Mouse (Mus musculus): ENCODE data around the gene Med11.

Gene Med11

DNA sequence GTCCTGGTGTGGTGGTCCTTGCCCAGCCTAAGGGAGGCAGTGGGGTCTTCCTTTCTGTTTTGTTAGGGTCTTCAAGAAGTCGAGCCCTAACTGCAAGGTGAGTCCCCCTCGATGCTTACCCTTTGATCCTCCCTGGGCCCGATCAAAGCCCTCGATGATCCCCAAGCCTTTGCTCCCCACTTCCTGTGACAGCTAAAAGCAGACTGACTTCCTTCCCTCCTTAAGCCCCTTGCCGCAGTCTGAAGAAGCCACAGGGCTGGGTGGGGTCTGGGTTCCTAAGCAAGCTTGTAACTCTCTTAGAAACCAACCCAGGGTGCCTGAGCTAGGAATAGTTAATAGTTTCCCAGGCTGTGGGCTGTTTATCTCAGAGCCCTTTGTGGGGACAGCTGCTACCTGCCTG is 16.2 kb upstream of the Med11 start:
- DNase-seq (ENCODE audit: low read depth, low spot score), result no peak
- Histone ChIP-seq H3K36me3 (ENCODE audit: control insufficient read depth, insufficient read depth, low read length, poor library complexity, severe bottlenecking) (peaks cover 15% of the 10 kb centered on the region), H3K27me3 (ENCODE audit: control insufficient read depth, insufficient read depth, low read length, poor library complexity, severe bottlenecking) (no peaks in the 10 kb centered on the region)

DNA sequence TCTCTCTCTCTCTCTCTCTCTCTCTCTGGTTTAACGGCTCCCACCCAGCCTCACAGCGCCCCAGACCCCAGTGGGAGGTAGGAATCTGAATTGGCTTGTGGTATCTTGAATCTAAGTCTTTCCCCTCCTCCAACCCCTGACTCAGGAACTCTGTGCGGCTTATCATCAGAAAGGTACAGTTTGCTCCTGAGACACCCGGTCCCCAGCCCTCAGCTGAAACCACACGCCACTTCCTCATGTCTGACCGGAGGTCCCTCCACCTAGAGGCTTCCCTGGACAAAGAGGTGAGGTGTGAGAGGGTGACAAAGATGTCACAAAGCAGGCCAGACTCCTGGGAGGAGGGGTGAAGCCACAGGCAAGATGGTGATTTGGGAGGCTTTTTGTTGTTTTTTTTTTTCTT is 14.3 kb upstream of the Med11 start:
- Histone ChIP-seq H3K27me3 (ENCODE audit: control insufficient read depth, insufficient read depth, low read length, poor library complexity, severe bottlenecking) (no peaks in the 10 kb centered on the region), H3K36me3 (ENCODE audit: control insufficient read depth, insufficient read depth, low read length, poor library complexity, severe bottlenecking) (peaks cover 17% of the 10 kb centered on the region)
- no peak for DNase-seq (ENCODE audit: low read depth, low spot score)

DNA sequence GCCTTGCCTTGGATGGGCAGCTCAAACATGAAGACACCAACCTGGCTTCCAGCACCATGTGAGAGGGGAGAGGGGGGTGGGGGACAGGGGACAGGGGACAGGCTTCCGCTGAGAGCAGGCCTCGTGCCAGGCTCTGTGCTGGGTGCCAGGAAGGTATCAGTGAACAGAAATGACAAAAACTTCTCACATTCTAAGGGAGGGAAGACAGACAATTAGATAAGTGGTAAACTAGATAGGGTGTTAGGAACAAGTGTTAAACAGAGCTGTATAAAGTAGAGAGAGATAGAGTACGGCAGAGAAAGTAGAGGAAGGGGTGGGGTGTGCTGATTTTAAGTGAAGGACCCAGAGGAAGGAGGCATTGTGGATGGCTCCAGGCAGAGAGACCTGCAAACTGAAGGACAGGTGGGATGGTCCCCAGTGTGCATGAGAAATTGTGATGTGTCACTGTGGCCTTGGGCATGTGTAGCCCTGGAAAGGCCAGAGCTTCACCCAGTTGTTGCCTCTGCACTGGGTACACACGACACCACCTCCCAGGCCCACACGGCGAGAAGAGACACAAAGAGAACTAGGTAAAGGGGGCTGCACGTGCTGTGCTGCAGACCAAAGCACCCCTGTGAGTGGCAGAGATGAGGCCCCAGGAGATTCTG is 12.9 kb upstream of the Med11 start:
- DNase-seq (ENCODE audit: low read depth, low spot score), result no peak
- Histone ChIP-seq H3K36me3 (ENCODE audit: control insufficient read depth, insufficient read depth, low read length, poor library complexity, severe bottlenecking) (peaks cover 17% of the 10 kb centered on the region), H3K27me3 (ENCODE audit: control insufficient read depth, insufficient read depth, low read length, poor library complexity, severe bottlenecking) (no peaks in the 10 kb centered on the region)

DNA sequence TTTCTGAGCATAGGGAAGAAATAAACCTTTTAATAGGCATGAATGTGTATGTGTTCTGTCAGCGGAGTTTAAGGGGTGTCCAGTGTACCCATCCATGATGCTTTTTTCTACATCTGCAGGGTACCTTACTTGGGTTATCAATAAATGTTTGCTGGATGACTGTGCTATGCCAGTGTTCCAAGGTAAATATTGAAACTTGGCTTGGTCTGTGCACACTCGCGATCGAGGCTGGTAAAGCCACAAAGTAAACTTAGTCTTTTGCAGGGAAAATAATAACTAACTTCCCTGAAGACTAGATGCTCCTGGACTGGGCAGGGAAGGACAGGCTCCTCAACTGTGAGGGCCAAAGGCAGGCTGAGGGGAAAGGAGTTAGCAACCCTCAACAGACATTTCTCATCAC is 11.1 kb upstream of the Med11 start:
- DNase-seq (ENCODE audit: low read depth, low spot score), result no peak
- peaks cover 17% of the 10 kb centered on the region for H3K36me3 ChIP-seq (ENCODE audit: control insufficient read depth, insufficient read depth, low read length, poor library complexity, severe bottlenecking)

DNA sequence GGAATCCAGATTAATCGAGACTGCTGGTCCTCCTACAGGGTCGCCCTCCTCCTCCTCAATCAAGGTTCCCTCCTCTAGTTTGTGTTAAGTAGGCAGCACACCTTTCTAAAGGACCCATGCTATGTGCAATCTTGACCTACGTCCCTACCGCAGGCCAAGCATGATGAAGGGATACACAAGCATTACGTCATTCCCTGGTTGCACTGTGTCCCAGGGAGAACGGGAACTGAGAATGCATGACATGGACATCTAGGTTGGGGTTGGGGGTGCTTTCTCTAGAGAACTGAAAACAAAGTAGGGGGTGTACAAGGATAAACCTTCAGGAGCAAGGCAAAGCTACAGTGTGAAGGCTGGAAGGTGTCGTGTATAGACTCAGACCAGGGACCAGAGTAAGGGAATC is 9.8 kb upstream of the Med11 start:
- no peak for DNase-seq (ENCODE audit: low read depth, low spot score)
- H3K27me3 ChIP-seq (ENCODE audit: control insufficient read depth, insufficient read depth, low read length, poor library complexity, severe bottlenecking), result no peaks in the 10 kb centered on the region
- peaks cover 12% of the 10 kb centered on the region for H3K36me3 ChIP-seq (ENCODE audit: control insufficient read depth, insufficient read depth, low read length, poor library complexity, severe bottlenecking)

More for the DNA sequence above, 11.1 kb upstream of the Med11 start:
- no peaks in the 10 kb centered on the region for H3K27me3 ChIP-seq (ENCODE audit: control insufficient read depth, insufficient read depth, low read length, poor library complexity, severe bottlenecking)

DNA sequence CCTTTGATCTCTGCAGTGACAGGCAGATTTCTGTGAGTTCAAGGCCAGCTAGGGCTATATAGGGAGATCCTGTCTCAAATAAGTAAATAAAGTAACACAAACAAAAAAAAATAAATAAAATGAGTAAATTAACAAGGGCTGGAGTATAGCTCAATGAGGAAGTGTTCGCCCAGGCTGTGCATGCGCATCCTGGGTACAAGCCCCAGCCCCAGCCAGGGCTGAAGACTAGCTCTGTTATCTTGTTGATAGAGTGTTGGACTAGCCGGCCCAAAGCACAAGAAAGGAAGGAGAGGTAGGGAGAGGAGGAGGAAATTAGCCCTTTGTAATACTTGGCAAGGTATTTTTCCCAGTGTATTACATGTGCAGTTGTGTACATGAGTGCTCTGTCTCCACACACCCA is 7.8 kb upstream of the Med11 start:
- no peak for DNase-seq (ENCODE audit: low read depth, low spot score)
- Histone ChIP-seq H3K36me3 (ENCODE audit: control insufficient read depth, insufficient read depth, low read length, poor library complexity, severe bottlenecking) (peaks cover 8% of the 10 kb centered on the region), H3K27me3 (ENCODE audit: control insufficient read depth, insufficient read depth, low read length, poor library complexity, severe bottlenecking) (no peaks in the 10 kb centered on the region)

DNA sequence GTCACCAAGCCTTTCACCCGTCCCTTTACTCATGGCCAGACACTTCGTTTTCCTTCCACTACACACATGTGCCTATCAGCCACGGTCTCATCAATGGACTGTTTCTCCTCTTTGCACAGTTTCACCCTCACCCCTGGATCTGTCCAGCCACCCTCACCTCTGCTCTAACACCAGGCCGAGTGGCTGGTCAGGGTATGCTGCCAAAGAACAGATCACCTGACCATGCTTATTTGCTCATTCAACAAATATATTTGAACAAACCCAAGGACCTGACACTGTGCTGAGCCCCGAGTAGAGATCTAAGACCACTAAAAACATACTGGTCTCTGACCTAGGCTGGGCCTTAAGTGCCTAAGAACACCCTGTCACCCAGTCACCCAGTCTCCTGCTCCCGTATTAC is 7.1 kb upstream of the Med11 start:
- DNase-seq (ENCODE audit: low read depth, low spot score), result no peak
- H3K27me3 ChIP-seq (ENCODE audit: control insufficient read depth, insufficient read depth, low read length, poor library complexity, severe bottlenecking), result no peaks in the 10 kb centered on the region
- peaks cover 6% of the 10 kb centered on the region for H3K36me3 ChIP-seq (ENCODE audit: control insufficient read depth, insufficient read depth, low read length, poor library complexity, severe bottlenecking)

DNA sequence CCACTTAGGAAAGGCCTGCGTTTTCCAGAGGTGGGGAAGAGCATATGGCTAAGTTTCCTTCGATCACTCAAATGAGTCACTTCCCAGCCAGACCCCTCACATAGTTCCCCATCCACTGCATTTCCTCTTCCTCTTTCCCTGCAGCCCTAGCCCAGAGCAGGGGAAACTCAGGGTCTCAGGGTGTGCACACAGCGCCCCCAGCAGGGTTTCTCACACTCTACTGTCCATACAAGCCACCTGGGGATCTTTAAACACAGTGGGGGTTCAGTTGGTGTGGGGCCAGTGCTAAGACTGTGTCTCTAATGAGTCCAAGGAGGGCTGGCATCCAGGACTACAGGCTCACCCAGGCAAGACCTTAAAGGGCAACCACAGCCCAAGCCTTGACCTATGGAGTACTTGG is 5.0 kb upstream of the Med11 start:
- DNase-seq (ENCODE audit: low read depth, low spot score), result peak; percentile 32
- Histone ChIP-seq H3K27me3 (ENCODE audit: control insufficient read depth, insufficient read depth, low read length, poor library complexity, severe bottlenecking) (no peaks in the 10 kb centered on the region), H3K36me3 (ENCODE audit: control insufficient read depth, insufficient read depth, low read length, poor library complexity, severe bottlenecking) (no peaks in the 10 kb centered on the region)

DNA sequence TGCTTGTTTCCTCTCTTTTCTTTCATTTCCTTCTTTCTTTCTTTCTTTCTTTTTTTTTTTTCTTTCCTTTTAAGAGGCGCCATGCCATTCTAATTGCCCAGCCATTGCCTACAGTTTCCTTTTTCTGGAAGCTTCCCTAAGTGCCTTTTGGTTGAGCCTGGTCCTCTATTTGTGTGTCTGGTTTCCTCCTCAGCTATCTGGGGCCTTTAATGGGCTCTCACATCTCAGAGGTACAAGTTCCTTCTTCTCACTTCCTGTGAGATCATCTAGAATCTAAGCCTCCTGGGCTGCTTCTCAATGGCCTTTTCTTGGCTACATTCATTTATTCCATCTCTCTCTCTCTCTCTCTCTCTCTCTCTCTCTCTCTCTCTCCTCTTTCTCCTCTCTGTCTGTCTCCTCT is 4.3 kb upstream of the Med11 start:
- H3K27me3 ChIP-seq (ENCODE audit: control insufficient read depth, insufficient read depth, low read length, poor library complexity, severe bottlenecking), result no peaks in the 10 kb centered on the region
- H3K36me3 ChIP-seq (ENCODE audit: control insufficient read depth, insufficient read depth, low read length, poor library complexity, severe bottlenecking), result no peaks in the 10 kb centered on the region
- DNase-seq (ENCODE audit: low read depth, low spot score), result peak; percentile 63

DNA sequence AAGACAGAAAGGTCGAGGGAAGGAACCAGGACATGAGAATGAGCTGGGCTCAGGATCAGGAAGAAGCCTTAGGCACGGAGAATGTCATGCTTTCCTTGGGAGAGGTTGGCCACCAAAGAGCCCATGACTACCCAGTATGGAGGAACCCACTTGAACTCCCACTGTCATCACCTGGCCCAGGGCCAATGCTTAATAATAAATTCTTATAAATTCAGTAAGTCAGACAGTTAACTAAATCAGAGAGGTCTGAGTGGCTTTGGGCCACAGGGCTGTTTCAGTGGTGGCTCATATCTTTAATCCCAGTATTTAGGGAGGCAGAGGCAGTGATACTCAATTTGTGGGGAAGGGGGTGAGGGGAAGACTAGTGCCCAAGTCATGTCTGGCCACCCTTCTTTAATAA is 793 bp upstream of the Med11 start:
- no peak for DNase-seq (ENCODE audit: low read depth, low spot score)
- Histone ChIP-seq H3K36me3 (ENCODE audit: control insufficient read depth, insufficient read depth, low read length, poor library complexity, severe bottlenecking) (peaks cover 2% of the 10 kb centered on the region; the same call in 1 of the 2 replicates), H3K27me3 (ENCODE audit: control insufficient read depth, insufficient read depth, low read length, poor library complexity, severe bottlenecking) (no peaks in the 10 kb centered on the region)

DNA sequence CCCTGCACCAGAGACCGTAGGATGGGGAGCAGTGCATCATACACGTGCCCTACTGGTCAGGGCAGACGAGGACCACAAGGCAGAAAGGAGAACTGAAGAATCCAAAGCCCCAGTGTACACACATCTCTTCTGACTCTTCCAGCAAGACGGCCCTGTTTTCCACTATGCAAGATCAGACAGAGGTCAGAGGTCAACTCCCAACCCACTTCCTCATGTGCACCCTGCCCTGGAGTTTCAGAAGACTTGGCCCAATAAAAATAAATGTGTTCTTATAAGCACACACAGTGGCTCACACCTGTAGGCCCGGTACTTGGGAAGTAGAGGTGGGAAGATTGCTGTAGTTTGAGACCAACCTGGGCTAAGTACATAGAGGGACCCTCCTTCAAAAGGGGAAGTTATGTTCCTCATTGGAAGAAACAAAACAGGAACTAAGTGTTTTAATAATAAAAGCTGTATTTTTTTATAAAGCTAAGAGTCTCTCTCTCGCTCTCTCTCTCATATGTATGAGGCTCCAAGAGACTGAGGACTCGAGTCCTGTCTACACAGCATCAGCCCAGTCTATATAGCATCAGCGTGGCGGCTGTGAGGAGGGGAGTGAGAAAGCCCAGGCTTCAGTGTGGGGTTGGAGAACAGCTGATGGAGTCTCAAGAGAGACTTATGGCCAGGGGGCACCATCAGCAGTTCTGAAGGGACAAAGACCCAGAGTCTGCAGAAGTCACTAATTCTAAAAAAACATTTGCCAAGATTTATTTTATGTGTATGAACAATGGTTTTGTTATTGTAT is 1.7 kb downstream of the Med11 start:
- Histone ChIP-seq H3K36me3 (ENCODE audit: control insufficient read depth, insufficient read depth, low read length, poor library complexity, severe bottlenecking) (peaks cover 2% of the 10 kb centered on the region; the same call in 1 of the 2 replicates), H3K27me3 (ENCODE audit: control insufficient read depth, insufficient read depth, low read length, poor library complexity, severe bottlenecking) (no peaks in the 10 kb centered on the region)
- DNase-seq (ENCODE audit: low read depth, low spot score), result peak; percentile 69

DNA sequence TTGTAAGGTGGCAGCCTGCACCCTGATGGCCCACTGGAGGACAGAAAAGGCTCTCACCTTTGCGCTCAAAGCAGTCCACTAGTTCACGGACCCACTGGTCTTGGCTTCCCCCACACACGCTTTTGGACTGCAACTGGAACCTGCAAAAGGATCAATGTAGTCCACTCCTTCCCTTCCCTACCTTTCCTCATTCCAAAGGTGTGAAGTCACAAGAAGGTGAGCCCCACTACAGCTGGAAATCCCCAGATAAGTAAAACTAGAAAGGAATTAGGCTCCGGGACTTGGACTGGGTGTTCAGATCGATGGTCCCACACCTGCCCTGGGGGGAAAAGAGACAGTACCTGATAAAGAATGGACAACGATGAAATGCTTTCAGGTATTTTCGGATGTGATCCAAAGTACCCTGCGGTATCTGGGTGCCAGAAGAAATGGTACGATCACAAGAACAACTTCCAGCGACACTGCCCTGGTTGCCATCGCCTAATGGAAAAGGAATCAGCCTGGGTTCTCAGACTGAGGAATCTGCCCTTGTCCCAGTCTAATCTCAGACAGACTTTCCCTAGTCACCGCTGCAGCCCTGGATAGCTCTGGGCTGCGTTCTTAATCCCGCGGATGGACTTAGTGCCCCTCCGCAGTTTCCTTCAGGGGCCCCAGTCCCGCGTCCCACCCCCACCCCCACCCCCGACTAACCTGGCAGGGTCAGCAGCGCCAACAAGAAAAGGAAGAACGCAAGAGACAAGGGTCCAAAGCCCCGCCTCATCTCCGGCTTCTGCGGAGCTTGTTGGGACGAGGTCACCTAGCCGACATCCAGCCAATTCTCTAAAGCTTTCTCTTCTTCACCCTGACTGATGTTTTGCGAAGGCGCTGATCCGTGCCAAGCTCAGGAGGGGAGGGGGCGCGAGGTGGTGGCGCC is 7.2 kb downstream of the Med11 start, which contains the start of gene Zmynd15:
Gene Zmynd15 (plus strand): TSS at position 746 of the 913 bp plus-strand sequence.
- DNase-seq (ENCODE audit: low read depth, low spot score), result no peak
- H3K27me3 ChIP-seq (ENCODE audit: control insufficient read depth, insufficient read depth, low read length, poor library complexity, severe bottlenecking), result no peaks in the 10 kb centered on the region
- H3K36me3 ChIP-seq (ENCODE audit: control insufficient read depth, insufficient read depth, low read length, poor library complexity, severe bottlenecking), result no peaks in the 10 kb centered on the region

DNA sequence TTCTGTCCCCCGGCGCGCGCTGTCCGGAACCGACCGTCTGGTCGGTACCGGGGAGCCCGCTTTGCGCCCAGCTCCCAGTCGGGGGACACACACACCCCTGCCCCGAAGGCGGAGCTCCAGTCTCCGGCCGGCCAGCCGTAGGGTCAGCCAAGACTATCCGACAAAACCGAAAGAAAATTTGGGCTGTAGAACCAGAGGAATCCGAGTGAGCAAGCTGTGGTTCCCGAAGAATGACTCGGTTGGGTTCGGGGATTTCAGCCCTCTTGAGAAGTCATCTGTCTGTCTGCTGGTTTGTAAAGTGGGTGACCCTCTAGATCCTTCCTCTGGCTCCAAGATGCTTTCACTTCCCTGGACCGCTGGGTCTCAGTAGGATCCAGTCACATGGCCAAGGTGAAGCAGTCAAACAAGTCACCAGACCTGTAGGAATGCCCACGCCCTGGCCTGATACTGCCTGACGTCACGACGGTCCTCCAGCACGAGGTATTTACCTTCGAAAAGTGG is 7.9 kb downstream of the Med11 start, which contains the start of gene Cxcl16:
Gene Cxcl16 (minus strand): TSS at position 384 of the 501 bp plus-strand sequence.
- DNase-seq (ENCODE audit: low read depth, low spot score), result peak; percentile 62
- Histone ChIP-seq H3K36me3 (ENCODE audit: control insufficient read depth, insufficient read depth, low read length, poor library complexity, severe bottlenecking) (no peaks in the 10 kb centered on the region), H3K27me3 (ENCODE audit: control insufficient read depth, insufficient read depth, low read length, poor library complexity, severe bottlenecking) (no peaks in the 10 kb centered on the region)

DNA sequence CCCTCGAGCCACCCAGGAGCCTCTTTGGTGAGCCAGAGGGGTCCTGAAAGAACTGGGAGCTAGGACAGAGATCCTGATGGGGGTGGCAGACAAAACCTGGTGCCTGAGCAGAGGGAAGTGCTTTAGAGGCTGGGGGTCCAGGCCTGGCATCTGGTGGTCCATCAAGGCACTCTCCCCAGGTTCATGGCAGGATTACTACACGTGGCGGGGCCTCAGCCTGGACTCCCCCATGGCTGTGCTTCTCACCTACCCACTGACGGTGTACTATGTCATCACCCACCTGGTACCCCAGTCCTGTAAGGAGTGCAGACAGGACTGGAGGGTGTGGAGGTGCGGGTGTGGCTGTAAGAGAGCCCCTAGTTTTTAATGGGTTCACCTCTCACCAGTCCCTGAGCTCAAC is 12.3 kb downstream of the Med11 start:
- no peak for DNase-seq (ENCODE audit: low read depth, low spot score)
- no peaks in the 10 kb centered on the region for H3K27me3 ChIP-seq (ENCODE audit: control insufficient read depth, insufficient read depth, low read length, poor library complexity, severe bottlenecking)
- H3K36me3 ChIP-seq (ENCODE audit: control insufficient read depth, insufficient read depth, low read length, poor library complexity, severe bottlenecking), result no peaks in the 10 kb centered on the region
